Mouse (Mus musculus) brown adipose tissue, adult 24 weeks (tissue): ENCODE results near the gene Ttf2. TPM values are rescaled to one million over a fixed set of nuclear protein-coding genes. Genes with fewer than 3 reads are reported as not detected.
A peak's percentile ranks its signal among the peaks of the same experiment; 100 is the strongest.

Experiments used
- H3K27ac ChIP-seq: fragments of 200-500 bp; replicated peaks from 2 replicates; pipeline ENCODE4 v1.5.1; 2012; ENCODE audit warnings: low read depth, mild to moderate bottlenecking, low read length
- H3K4me1 ChIP-seq: fragments of 200-500 bp; 2 replicates; pipeline ENCODE4 v1.6.1; 2012; ENCODE audit warnings: low read length, mixed read lengths; ENCODE audit not compliant: control insufficient read depth, insufficient read depth, insufficient read length
- H3K4me3 ChIP-seq: fragments of 200-500 bp; 2 replicates; pipeline ENCODE4 v1.5.1; 2012; ENCODE audit warnings: low read depth, mild to moderate bottlenecking, low read length, moderate library complexity; ENCODE audit not compliant: insufficient read depth
- polyA plus RNA-seq: library from polyadenylated mRNA; stranded (reverse); fragments of >200 nt; gene quantifications from 2 replicates; pipeline ENCODE4 v1.2.4, GENCODE M21; 2012; ENCODE audit not compliant: missing spikeins, insufficient read depth, insufficient read length

The Ttf2 gene
- polyA plus RNA-seq, 1 experiment = 2.3 TPM

GRCm38 (mm10) chr3:100938211-100938610 is 31.3 kb downstream of the Ttf2 start:
- Histone ChIP-seq H3K4me1 (no peaks in the 10 kb centered on the region), H3K4me3 (no peak overlapping the region), H3K27ac (no peak overlapping the region)

GRCm38 (mm10) chr3:100936201-100936600 is 33.3 kb downstream of the Ttf2 start:
- Histone ChIP-seq H3K27ac (no peak overlapping the region), H3K4me3 (no peak overlapping the region), H3K4me1 (no peaks in the 10 kb centered on the region)

GRCm38 (mm10) chr3:100935521-100935920 is 33.9 kb downstream of the Ttf2 start:
- Histone ChIP-seq H3K27ac (no peak overlapping the region), H3K4me3 (no peak overlapping the region), H3K4me1 (no peaks in the 10 kb centered on the region)

GRCm38 (mm10) chr3:100932077-100932944 is 37.2 kb downstream of the Ttf2 start:
- no peak overlapping the region for H3K27ac ChIP-seq
- no peak overlapping the region for H3K4me3 ChIP-seq
- no peaks in the 10 kb centered on the region for H3K4me1 ChIP-seq

GRCm38 (mm10) chr3:100931332-100932076 is 38.0 kb downstream of the Ttf2 start:
- H3K4me3 ChIP-seq = no peak overlapping the region

GRCm38 (mm10) chr3:100925176-100925575 is 44.3 kb downstream of the Ttf2 start:
- H3K4me1 ChIP-seq = peaks cover 3% of the 10 kb centered on the region; the same call in 1 of the 2 replicates
- H3K4me3 ChIP-seq = no peak overlapping the region
- no peak overlapping the region for H3K27ac ChIP-seq

More at GRCm38 (mm10) chr3:100931332-100932076, 38.0 kb downstream of the Ttf2 start:
- H3K27ac ChIP-seq = no peak overlapping the region
- no peaks in the 10 kb centered on the region for H3K4me1 ChIP-seq

GRCm38 (mm10) chr3:100924065-100924732 is 45.3 kb downstream of the Ttf2 start:
- no peak overlapping the region for H3K4me3 ChIP-seq
- peaks cover 3% of the 10 kb centered on the region; the same call in 1 of the 2 replicates for H3K4me1 ChIP-seq
- H3K27ac ChIP-seq = no peak overlapping the region

- H3K4me3 ChIP-seq = peak overlapping the region; percentile 55
- peaks cover 3% of the 10 kb centered on the region; the same call in 1 of the 2 replicates for H3K4me1 ChIP-seq
- H3K27ac ChIP-seq = no peak overlapping the region
These were observed 46.7 kb downstream of the Ttf2 start for GRCm38 (mm10) chr3:100922506-100923375.

- Histone ChIP-seq H3K4me1 (peaks cover 3% of the 10 kb centered on the region; the same call in 1 of the 2 replicates), H3K27ac (peak within 1 kb of the TSS; percentile 62), H3K4me3 (peak within 1 kb of the TSS; percentile 71)
These were observed 47.5 kb downstream of the Ttf2 start, which contains the start of gene Trim45 for GRCm38 (mm10) chr3:100921825-100922505. Trim45 (plus strand) TSS chr3:100922202.

- Histone ChIP-seq H3K27ac (no peak overlapping the region), H3K4me1 (peaks cover 3% of the 10 kb centered on the region; the same call in 1 of the 2 replicates), H3K4me3 (peak overlapping the region; percentile 20; the same call in 1 of the 2 replicates)
These were observed 48.8 kb downstream of the Ttf2 start for GRCm38 (mm10) chr3:100920611-100921140.

- no peak overlapping the region for H3K4me3 ChIP-seq
- H3K27ac ChIP-seq = no peak overlapping the region
- no peaks in the 10 kb centered on the region for H3K4me1 ChIP-seq
These were observed 52.6 kb downstream of the Ttf2 start for GRCm38 (mm10) chr3:100916844-100917243.

GRCm38 (mm10) chr3:100911498-100912213 is 57.8 kb downstream of the Ttf2 start:
- no peak overlapping the region for H3K27ac ChIP-seq
- no peaks in the 10 kb centered on the region for H3K4me1 ChIP-seq
- H3K4me3 ChIP-seq = no peak overlapping the region

- no peak overlapping the region for H3K27ac ChIP-seq
- H3K4me1 ChIP-seq = no peaks in the 10 kb centered on the region
- no peak overlapping the region for H3K4me3 ChIP-seq
These were observed 58.4 kb downstream of the Ttf2 start for GRCm38 (mm10) chr3:100911026-100911425.
